Mouse (Mus musculus): ENCODE data around the gene Gna12.
A peak's percentile ranks its signal among the peaks of the same experiment; 100 is the strongest.

Gene Gna12

DNA sequence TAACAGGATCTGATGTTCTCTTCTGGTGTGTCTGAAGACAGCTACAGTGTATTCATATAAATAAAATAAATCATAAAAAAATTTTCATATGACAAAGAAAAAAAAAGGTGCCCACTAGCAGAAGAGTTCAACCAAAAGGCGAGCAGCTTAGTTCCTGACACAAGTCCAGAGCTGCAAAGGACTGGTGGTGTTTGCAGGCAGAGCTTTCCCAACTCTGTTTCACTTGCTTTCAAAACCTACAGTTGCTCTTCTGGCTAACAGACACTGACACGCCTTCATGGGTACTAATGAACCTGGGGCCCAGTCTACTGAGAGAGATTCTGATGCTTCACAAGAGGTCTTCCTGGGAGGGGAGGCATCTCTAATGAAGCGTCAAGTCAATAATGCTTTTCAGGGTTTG lies 34.2 kb downstream of the Gna12 start:
- DNase-seq (ENCODE audit: low spot score in 2 of 2) = no peak

GRCm38 (mm10) chr5:140795176-140795575 lies 35.1 kb downstream of the Gna12 start:
- no peak for DNase-seq (ENCODE audit: low spot score in 2 of 2)

DNA sequence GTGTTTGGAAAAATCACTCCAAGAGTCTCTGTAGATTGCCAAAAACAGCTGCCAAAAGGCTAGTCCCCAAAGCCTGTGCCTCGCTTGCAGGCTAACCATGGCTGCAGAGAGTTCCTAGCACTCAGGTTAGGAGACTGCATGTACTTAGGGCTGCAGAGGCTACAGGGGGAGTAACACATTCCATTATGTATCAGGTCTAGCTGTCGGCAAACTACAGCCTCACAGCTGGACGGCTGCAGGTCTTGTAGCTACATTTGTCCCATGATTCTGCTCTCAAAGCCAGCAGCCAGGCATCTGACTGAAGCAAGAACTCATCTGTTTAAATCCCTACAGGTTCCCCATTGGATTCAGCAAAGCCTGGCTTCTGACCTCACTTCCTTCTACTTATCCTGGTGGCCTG lies 35.5 kb downstream of the Gna12 start:
- no peak for DNase-seq (ENCODE audit: low spot score in 2 of 2)

- DNase-seq (ENCODE audit: low spot score in 2 of 2) = no peak
These were observed 38.0 kb downstream of the Gna12 start for GRCm38 (mm10) chr5:140792233-140792632.

DNA sequence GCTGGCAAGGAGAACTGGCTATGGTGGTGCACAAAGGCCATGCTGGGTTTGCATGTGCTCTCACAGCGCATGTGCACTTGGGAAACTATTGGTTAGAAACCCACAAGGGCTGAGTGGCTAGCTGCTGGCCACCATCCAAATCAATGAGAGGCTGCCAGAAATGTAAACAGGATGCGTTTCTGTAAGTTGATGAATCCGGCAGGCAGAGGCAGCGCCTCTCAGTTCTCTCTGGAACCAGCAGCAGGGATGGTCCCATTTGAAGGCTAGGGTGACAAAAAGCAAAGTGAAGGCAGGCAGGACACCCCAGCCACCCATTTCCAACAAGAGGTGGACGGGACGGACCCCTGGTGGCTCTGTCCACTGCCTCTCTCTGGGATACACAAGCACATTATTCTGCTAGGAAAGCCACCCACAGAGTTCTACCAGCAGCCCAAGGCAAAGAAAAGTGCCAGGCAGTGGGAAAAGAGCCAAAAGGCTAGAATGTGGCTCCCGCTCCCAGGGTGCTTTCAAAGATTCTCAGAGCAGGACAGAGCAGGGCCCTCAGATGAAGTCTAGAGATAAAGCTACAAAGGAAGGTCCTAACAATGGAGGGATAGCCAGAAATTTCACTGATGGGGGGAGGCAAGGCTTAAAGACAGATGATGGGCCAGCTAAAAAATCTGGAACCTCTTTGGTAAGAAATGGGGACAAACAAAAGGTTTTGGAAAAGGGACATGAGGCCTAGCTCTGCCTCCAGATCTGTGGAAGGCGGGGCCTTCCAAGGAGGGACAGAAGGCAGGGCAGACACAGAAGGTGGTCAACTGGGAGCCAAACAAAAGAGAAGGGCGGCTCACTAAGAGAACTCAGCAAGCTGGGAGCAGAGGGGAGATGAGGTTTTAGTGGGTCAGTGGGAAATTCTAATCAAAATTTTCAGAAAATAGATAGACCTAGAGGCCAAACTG lies 39.0 kb downstream of the Gna12 start:
- peak in 1 of 2 experiments; percentile 29 for DNase-seq (ENCODE audit: low spot score in 2 of 2)

DNA sequence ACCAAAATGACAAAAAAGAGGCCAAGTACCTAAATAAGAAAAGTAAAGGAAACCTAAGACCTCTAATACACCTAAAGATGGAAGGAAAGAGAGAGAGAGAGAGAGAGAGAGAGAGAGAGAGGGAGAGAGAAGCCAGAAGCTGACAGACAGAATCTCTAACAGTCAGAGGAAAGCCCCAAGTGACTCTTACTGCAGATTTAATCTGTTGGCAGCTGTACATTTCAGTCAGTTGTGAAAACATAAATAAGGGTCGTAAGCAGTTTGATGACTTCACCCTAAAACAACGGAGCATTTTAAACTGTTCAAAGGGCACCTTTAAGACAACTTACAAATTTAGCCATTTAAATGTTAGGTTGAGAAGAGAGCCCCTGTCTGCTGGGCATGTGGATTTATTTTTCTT lies 39.8 kb downstream of the Gna12 start:
- DNase-seq (ENCODE audit: low spot score in 2 of 2) = no peak

DNA sequence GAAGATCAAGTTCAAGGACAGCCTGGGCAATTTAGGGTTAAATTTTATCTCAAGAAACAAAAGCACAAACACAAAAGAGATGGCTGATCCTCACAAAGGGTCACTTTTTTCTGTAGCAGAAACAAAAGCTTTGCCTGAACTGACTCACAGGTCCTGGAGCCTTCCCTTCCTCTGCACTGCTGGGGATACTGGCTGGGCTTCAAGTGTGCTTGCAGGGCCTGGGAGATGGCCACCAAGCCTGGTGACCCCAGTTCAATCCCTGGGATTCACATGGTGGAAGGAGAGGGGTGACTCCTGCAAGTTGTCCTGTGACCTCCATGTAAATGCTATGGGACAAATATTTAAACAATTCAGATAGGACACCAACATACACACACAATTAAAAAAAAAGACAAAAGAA lies 40.7 kb downstream of the Gna12 start:
- DNase-seq (ENCODE audit: low spot score in 2 of 2) = no peak

DNA sequence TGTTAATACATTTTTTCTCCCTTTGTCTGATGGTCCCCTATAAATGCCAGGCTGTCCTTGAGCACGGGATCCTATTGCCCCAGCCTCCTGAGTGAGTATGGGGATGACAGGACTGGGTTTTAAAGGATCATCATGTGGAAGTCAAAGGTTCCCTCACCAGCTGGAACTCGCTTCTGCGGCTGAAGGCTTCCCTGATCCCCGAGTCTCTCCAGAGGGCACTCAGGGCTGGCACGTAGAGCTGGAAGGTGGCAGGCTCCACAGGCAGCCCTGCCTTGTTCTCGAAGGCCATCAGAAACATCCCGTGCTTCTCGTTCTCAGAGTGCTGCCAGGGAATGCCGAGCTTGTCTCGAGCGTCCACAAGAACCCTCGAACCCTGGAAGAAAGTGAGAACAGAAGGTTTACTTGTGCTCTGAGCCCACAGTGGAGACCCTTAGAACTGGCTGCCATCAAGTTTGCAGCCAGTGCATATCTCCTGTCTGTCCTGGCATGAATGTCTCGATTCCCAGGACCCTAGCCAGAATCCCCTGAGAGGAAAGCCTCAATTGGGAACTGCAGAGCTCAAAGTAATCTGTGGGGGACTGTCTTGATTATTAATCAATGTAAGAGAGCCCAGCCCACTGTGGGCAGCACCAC lies 44.9 kb downstream of the Gna12 start:
- no peak for DNase-seq (ENCODE audit: low spot score in 2 of 2)

DNA sequence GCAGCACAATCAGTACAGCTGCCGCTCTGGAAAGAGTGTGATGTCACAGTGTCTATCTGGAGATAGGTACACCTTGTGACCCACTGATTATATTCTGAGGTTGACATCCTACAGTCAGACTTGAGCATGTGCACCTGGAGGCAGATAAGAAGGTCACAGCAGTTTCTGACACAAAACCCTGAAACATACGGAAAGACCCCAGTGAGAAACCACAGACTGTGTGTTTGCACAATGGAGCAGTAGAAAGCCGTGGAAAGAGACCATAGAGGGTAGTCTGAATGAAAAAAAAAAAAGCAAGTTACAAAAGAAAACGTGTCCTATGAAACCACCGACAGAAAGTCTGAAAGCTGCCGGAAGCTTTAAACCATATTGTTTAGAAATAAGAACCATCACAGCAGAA lies 45.9 kb downstream of the Gna12 start:
- DNase-seq (ENCODE audit: low spot score in 2 of 2) = no peak

DNA sequence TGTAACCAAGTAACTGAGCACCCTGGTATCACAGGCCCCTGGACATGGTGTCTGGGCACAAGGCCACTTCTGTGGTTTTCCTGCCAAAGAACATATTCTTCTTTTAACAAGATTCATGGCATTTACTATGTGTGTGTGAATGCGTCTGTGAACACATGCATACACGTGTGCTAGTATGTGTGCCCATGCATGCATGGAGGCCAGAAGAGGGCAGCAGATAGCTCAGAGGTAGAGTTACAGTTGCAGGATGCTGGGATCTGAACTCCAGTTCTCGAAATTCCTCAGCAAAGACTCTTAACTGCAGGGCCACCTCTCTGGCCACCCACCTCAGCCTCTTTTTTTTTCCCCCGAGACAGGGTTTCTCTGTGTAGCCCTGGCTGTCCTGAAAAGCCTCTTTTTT lies 46.7 kb downstream of the Gna12 start:
- no peak for DNase-seq (ENCODE audit: low spot score in 2 of 2)

DNA sequence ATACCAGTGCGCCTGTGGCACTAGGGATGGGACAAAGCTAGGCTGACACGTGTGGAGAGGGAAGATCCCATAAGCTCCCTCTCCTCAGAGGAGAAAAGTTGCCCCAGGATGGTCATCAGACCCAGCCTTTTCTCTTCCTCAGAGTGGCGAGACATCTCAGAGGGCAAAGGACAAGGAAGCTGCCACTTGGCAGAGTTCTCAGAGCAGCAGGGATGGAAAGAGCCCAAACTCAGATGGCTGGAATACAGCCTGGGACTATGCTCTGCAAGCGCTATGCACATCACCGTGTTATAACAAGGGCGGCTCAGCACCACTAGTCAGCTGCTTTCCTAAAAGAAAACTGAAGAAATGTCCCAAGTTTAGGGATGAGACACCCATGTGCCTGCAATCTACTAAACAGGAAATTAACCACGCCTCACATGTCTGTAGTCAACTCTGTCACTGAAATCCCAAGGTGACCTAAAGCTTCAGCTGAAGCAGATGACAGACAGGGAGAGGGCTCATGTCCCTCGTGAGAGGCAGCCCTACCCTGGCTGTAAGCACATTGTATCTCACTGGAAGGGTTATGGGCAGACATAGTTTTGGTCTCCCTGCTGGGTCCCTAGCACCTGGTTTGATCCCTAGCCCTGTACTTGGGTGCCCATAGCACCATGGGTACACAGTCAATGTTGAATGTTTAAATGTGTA lies 48.2 kb downstream of the Gna12 start:
- DNase-seq (ENCODE audit: low spot score in 2 of 2) = no peak

DNA sequence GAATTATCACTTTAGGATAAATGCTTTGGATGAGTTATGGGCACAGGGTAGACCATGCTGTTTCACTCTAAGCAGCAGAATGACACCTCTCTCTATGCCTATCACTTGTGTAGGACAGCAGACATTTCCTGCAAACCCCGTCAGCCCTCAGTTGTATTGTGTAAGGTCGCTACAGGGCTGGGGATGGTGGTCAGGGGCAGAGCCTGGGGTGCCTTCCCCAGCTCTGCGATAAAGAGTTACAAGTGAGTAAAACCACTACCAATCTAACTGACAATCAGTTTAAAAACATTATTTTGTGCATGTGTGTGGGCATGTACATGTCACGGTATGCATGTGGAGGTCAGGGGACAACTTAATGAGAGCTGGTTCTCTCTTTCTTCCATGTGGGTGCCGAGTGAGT lies 49.1 kb downstream of the Gna12 start:
- DNase-seq (ENCODE audit: low spot score in 2 of 2) = no peak

DNA sequence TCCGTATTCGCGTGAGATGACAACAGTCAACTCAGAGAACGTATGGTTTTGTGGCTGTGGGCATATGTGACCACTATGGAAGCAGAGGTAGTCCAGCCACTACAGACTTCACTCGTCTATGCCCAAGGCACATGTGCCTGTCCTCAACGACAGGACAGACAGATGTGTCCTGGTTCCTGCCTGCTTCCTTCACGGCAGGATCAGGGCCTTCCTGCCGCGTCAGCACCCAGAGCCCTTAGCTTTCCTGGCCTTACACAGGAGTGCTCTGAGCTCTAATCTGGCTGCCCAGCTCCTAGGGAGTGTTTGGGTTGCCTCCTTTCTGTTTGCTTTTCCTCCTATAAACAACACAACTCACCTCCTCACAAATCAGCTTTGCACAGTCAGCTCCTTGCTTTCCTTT lies 53.3 kb downstream of the Gna12 start:
- no peak for DNase-seq (ENCODE audit: low spot score in 2 of 2)

- no peak for DNase-seq (ENCODE audit: low spot score in 2 of 2)
These were observed 55.1 kb downstream of the Gna12 start for GRCm38 (mm10) chr5:140775111-140775510.

DNA sequence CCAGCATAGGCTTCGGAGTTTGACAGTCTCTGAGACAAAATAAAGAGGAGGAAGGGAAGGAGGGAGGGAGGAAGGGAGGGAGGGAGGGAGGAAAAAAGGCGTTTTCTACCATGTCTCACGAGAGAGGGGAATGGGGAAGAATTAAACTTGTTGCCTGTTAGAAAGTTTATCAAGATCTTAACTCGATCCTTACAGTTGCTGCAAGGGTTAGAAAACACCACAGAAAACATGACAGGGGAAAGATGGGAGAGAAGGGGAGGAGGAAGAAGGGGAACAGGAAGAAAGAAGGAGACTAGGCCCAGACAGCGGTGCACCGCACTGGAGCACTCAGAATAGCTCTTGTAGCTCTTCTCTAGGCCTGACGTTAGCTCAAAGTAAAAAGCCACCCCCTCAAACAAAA lies 58.1 kb downstream of the Gna12 start:
- no peak for DNase-seq (ENCODE audit: low spot score in 2 of 2)

DNA sequence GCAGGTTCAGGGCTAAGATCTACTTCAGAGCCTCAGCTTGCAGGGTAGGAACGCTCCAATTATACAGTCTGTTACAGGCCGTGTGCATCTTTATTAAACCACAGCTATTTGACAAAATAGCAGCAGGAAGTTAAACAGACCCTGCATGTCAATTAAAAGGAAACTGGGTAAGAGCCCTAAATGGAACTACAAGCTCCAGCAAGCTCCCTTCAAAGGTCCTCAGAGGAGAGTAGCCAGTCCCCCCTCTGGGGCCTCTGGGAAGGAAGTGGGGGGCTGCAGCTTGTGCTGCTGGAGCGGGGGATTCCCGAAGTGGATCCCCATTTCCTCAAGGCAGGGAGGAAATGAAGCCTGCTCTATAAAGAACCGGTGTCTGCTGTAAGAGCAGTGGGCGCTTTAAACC lies 58.6 kb downstream of the Gna12 start:
- DNase-seq (ENCODE audit: low spot score in 2 of 2) = no peak

DNA sequence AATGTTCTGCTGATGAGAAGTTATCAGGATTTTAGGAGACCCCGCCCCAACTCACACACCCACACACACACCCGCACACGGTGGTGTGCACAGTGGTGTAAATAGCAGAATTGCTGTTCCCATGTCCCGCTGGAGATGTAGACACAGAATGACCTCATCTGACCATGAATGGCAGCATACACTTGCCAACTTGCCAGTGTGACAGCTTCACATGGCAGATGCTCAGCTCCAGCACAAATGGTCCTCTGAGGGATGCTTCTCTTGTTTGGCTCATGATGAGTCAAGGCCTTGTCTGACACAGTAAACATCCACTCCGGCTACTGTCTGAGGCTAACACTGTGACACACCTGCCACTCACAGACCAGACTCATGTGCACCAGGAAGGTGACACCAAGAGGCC lies 61.9 kb downstream of the Gna12 start:
- no peak for DNase-seq (ENCODE audit: low spot score in 2 of 2)

- peak; percentile 35 to 53 for DNase-seq (ENCODE audit: low spot score in 2 of 2)
These were observed 62.5 kb downstream of the Gna12 start for GRCm38 (mm10) chr5:140767704-140768141.

- no peak for DNase-seq (ENCODE audit: low spot score in 2 of 2)
These were observed 63.7 kb downstream of the Gna12 start for GRCm38 (mm10) chr5:140766566-140766965.

- DNase-seq (ENCODE audit: low spot score in 2 of 2) = no peak
These were observed 65.2 kb downstream of the Gna12 start for GRCm38 (mm10) chr5:140764921-140765613.

DNA sequence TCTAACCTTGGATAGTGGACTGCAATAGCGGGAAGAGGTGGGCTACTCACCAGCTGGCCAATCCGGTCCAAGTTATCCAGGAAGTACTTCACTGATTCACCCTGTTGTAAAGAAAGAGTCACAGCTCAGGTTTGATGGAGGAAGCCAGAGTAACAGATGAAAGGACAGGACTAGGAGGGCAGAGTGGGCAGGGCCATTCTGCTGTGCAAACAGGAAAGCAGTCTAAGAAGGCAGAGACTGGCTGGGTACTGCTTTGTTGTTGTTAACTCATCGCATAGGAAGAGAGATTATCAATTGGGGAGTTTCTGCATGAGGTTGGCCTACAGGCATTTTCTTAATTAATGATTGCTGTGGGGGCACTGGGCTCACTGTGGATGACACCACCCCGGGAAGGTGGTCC lies 67.7 kb downstream of the Gna12 start:
- DNase-seq (ENCODE audit: low spot score in 2 of 2) = no peak

- DNase-seq (ENCODE audit: low spot score in 2 of 2) = no peak
These were observed 71.4 kb downstream of the Gna12 start for GRCm38 (mm10) chr5:140758864-140759263.
